Mouse (Mus musculus) spleen, adult 2 months (tissue): ENCODE data around the gene Gps2.

ENCODE experiments used
- CTCF ChIP-seq: fragments of 200-500 bp; IDR thresholded peaks from 2 replicates; pipeline ENCODE4 v1.5.1; 2011; ENCODE audit warnings: mild to moderate bottlenecking, inconsistent platforms; ENCODE audit not compliant: insufficient read depth, insufficient read length, insufficient replicate concordance; ENCODE audit errors: extremely low read depth
- POLR2A ChIP-seq: fragments of 200-500 bp; IDR thresholded peaks from 2 replicates; pipeline ENCODE4 v1.6.1; 2011; ENCODE audit warnings: low read depth, low read length, inconsistent platforms

GRCm38 (mm10) chr11:69920266-69921031, 6.8 kb downstream of the Gps2 start:
- TF ChIP-seq CTCF (no peak), POLR2A (no peak)
